Mouse (Mus musculus) layer of hippocampus, adult 11-12 months (tissue): ENCODE measurements at regions not wholly inside any gene's neighbourhood (a gene's known extent, or its start where the extent isn't known, plus 50 kb on each side); places are given as distances from the start of the nearest gene placed in this dataset.

ENCODE experiments used
- DNase-seq: peaks from one replicate; pipeline ENCODE4 v3.0.0; 2022; ENCODE audit warnings: low spot score

DNA sequence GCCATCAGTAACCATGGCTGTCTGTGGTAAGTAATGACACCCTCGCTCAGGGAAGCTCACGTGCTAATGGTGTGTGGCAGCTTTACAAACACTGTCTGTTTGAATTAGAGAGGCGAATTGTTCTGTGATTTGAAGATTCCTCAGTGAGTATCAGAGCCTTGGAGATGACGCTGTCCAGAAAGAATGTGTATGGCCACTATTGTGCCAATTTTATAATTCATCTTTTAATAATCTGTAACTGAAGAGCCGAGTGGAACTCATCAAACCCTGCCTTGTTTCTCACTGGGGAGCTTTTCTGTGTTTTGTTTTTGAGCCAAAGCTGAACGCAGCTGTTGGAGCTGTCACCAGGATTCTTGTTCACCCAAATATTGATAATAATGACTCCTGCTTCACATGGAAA lies 171.7 kb downstream of the Dact1 start:
- DNase-seq: no peak

DNA sequence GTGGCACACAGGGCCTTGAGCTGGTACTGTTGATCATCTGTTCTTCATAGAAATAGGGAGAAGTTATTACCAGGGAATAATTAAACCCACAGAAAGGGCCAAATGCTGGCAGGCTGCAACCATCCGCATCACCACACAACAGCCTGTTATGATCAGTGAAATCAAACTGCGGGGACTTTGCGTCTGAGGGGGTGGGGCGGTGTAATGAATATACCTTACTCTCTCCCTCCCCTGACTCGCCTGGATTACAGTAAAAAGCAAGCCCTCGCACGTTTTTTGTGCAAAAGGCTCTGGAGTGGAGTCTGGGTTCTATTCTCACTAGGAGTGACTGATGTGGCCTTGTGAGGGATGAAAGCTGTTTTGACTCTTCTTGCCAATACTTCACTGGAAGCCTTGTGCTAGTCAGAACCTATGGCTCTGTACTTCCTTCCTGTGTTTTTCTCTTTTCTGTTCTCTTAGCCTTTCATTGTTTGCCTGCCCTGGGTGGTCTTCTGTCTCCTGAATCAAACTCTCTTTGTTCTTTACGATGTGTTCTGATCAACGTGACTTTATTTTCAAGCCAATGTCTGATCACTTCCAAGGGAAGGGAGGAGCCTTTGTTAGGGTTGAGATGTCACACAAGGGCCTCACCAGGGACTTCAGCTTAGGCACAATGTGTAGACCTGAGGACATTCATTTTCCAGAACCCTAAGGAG lies 172.4 kb downstream of the Dact1 start:
- DNase-seq: peak; percentile 48

DNA sequence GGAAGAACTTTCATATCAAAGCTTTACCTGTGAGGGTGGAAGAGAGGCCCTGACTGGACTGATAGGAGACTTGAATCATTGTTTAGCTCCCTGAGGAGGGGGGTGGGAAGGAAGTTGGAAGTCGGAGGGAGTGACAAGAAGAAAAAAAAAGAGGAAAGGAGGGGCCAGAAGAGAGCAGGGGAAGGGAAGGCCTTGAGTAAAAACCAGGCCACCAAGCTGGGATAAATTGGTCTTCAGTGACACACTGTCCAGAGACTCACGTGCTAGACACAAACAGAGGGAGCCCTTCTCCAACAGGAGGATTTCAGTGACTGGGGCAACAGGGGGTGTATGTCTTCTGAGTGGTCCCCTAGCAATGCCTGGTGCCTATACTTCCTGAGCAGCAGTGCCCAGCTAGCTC lies 172.9 kb downstream of the Dact1 start:
- DNase-seq: no peak

DNA sequence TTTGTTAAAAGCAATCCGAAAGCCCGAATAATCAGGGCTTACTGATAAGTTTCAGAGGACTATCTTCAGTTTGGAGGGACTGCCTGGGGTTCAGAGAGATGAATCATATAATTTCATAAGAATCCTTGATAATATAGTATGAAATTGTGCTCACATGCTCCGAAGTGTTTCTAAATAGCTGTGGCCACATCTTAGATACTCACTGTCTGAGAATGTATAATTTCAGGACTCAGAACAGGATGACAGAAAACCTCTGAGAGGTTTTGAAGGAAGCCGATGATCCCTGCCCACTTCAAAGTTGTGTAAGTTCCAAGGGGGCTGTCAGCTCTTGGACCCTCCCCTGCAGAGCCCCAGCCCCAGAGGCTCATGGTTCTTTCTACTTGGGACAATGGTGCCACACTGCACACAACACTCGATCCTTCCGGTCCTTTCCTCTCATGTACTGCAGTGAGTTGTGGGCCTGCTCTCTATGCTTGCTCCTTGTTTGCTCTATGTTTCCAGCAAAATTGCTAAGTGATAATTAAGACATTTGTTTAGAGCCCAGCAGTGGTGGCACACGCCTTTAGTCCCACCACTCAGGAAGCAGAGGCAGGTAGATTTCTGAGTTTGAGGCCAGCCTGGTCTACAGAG lies 174.0 kb downstream of the Dact1 start:
- no peak for DNase-seq

DNA sequence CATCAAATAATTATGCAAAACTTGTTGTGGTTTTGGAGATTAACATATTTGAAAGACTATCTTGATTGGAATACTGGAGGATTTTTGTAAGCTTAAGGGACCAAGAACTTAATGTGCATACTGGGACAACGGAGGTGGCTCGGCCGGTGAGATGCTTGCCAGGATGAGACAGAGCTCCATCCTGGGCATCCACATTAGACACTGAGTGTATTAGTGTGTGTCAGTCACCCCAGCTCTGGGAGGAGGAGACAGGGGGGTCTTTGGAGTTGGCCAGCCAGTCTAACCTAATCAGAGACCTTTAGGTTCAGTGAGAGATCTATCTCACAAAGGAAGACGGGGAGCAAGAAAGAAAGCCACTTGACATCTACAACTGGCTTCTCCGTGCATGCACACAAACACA lies 174.6 kb downstream of the Dact1 start:
- no peak for DNase-seq

DNA sequence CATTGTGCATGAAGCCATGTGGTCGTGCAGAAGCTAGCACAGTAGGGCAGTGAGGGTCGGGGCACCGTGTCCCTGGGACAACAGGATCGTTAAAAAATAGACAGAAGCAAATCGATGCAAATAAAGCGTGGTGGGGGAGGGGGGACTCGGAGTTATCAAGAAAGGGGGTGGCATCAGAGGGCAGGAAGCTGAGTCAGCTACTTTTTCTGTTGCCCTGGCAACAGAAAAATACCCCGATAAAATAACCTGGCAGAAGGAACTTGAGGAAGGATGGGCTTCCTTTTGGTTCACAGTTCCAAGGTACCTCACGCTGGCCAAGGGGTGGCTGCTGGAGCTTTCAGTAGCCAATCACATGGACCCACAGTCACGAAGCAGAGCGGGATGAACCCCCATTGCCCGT lies 176.4 kb downstream of the Dact1 start:
- DNase-seq: no peak

DNA sequence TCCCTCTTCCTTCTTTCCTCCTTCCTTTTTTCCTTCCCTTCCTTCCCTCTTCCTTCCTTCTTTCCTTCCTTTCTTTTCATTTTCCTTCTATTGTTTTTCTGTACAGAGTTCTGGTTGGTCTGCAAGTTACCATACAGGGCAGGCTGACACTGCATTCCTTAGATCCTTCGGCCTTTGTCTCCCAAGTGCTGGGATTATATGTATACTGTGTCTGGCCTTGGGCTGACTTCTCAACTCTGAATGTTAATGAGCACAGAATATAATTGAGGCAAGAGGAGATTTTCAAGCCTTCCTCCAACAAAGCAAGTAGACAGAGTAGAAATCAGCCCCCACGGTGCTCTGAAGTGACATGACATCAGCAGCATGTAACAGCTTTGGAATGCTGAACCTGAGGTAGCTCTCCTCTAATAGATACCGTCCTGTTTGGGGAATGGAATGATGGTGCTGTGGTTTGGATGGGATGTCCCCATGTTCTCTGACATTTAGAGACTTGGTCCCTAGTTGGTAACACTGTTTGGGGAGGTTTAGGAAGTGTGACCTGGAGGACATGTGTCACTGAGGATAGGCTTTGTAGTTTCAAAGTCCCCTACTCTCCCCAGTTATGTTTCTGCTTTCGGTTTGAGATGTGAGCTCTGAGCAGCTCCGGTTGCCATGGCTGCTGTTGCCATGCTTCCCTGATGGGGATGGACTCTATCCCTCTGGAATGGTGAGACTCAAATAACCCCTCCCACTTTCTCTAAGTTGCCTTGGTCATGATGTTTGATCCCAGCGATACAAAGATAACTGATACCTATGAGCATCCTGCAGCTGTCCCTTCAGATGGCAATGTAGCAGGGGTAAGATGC lies 178.1 kb downstream of the Dact1 start:
- DNase-seq: peak; percentile 23

DNA sequence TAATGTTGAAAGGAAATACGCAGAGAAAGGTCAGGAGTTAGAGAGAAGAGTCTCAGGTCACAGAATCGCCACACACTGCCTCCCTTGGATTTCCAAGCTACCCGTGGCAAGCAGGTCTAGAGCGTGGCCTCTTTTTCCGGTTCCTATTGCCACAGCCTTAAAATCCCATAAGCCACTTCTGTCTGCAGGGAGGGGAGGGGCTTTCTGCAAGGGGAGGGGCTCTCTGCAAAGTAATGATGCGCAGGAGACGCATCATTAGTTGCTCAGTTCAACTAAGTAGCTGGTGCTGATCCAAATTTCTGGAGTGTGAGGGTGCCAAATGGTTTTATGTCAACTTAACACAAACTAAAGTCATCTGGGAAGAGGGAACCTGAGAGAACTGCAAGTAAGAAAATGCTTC lies 179.6 kb downstream of the Dact1 start:
- no peak for DNase-seq

DNA sequence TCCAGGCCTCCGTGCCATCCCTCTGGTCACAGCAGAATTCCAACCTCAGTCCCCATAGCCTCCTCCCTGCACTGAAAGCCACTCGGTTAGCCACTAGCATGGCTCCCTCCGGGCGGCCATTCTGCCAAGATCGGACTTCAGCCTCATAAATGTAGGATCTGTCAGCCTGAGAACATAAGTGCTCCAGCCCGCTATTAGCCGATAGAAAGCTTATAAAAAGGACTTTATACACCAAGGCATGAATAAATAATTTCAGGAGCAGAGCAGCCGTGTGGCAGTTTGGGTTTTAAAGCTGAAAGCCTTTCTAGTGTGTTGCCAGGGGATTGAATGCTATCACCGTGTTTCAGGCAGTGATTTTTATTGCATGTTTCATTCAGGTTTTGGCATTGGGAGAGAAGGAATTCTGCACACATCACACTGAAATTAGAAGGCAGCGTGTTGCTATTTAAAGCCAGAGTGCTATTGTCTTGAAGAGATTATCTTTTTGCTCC lies 185.2 kb downstream of the Dact1 start:
- DNase-seq: no peak

DNA sequence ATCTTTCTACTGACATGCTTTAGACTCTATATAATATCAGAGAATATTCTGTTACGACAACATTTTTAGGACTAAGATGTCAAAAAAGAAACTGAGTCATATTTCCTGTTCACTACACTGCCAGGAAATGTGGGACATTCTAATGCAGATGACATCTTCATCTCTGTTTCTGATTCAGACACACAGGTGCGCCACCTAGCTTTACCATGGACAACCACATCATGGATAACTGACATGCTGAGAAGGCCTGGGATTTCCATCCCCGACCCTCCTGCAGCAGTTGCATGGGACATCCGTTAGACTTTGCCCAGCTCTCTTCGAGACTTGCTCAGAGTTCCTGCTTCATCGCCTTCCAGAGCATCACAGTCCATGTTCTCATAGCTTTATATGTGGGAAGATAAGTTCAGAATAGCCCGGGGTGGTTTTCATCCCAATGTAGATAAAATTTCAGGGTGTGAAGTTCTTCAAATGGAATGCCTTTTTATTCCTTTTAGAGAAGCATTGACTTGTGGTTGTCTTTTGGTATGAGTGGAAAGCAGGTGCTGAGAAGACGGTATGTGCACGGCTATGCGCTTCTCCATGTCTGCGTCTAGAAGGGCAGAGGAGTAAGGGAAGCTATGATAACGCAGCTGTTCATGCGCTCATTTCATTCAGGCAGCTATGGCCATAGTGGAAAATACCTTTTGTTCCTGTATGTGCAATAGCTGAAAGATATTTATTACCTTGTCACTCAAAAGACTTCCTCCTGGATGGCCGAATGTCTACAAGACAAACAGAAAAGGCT lies 188.8 kb downstream of the Dact1 start:
- no peak for DNase-seq

DNA sequence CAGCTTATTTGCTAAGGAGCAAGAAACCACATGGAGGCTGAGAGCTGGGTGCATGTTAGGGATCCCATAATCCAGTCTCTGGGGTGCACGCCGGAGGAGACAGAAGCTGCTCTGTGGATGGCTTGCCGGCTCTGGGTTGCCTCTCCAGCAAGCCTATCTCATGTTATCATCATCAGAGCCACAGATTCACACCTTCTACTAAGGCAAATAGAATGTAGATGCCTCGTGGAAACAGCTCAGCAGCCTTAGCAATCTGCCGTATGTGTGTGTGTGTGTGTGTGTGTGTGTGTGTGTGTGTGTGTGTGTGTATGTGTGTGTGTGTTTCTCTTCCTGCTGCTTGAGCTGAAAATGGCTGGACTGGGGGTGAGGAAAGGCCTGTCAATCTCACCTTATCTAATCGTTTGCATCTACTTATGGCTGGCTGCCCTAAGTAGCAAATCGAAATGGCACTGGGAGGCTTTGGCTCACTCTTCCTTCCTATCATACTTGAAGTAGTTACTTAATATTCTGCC lies 191.7 kb downstream of the Dact1 start:
- DNase-seq: no peak

DNA sequence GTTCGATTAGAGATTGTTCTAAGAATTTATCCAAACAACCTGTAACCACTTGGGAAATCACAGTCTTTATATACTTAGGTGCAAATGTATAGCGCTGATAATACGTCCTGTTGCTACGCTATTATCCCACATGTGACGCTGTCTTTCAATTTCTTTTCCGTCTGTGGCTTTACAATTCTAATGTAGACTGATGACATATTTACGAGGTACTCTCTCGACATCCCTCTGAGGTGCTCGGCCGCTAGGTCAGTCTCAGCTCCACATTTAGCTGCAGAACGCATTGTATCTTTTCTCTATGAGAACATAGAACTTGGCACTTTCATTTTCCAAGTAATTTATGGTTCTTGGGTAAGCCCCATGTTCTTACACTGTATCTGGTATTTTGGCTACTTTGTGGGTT lies 193.6 kb downstream of the Dact1 start:
- no peak for DNase-seq

DNA sequence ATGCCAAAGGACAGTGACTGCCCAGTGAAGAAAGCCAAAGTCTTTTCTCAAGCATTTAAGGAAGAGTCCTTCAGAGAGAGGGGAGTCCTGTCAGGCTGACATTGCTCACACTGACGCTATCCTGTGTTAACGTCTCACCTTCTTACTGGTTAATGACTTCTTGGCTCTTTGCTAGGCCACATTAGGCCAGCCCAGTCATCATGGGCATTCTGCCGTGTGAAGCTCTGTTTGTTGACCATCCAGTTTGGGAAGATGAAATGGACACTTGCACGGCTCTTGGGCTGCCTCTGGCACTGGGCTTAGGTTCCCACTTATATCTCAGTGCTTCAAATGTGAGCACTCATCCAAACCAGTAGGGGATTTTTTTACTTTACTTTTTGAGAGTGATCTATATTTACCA lies 196.5 kb downstream of the Dact1 start:
- no peak for DNase-seq

DNA sequence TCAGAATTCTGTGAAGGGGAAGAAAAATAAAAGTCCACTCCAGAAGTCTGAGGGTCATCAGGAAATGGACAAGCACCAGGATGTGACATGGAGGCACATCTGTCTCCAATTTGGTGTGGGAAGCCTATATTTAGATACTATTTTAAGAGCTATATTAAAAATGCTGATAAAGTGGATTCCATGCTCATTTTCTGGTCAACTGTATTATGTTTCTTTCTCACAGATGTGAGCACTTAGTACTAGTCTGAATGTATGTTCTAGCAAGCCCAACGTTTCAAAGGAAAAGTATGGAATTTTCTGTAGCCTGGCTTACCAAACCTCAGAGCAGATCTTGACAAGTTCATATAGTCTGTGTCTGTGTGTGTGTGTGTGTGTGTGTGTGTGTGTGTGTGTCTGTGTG lies 197.0 kb downstream of the Dact1 start:
- no peak for DNase-seq

DNA sequence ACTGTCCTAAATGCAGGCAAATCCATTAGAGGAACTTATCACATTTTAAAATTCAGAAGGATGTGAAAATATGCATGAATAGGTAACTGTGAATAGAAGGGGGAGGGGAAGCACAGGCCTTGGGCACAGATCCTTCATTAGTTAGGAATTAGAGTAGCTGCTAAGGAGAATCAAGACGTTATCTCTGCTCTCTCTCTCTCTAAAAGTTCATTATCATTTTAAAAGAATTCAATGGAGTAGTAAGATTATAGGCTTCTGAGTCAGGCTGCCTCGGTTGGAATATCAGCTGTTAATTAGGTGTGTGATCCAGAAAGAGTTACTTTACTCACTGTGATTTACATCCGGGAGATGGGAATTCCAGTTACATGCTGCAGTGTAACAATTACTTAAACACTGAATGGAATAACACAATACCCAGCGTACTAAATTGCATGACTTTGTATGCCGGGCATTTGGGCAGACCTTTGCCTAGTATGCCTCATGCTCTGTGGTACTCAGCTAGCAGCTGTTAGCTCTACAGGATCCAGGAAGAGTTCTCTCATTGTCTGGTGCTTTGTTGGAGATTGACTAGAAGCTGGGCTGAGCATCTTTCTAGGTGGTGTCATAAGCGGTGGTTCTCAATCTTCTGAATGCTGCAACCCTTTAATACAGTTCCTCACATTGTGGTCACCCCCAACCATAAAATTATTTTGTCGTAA lies 203.4 kb downstream of the Dact1 start:
- DNase-seq: no peak

DNA sequence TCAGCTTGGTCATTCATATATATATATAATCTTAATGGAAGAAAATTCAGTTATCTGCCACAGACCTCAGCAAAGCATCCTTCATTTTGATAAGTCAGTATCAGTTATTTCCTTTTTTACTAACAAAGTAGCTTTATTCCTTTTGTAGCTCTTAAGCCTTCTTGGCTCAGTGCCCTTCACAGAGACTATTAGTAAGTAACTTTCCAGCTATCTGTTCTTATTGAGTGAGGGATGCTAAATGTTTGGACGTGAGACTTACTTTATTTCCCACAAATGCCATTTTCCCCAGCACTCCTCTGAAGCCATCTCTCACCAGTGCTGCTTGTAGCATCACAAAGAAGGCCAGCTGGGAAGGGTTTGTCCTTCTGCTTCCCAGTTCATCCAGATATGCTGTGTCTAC lies 209.8 kb downstream of the Dact1 start:
- DNase-seq: no peak

DNA sequence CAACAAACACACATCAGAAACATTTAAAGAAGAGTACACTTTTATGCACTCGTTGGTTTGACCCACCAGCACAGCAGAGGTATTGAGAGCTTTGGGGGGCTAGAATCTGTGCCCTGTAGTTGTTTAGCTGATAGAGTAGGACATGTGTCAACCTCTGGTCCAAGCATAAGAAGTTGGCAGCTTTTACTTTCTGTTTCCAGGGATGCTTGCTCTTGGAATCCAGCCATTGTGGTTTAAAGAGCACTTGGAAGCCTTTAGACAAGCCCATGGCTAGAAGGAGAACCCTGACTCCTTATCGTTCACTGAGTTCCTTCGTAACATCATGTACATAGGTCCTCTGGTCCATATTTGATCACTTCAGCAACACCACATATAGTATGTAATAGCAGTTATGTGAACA lies 212.3 kb downstream of the Dact1 start:
- DNase-seq: no peak

DNA sequence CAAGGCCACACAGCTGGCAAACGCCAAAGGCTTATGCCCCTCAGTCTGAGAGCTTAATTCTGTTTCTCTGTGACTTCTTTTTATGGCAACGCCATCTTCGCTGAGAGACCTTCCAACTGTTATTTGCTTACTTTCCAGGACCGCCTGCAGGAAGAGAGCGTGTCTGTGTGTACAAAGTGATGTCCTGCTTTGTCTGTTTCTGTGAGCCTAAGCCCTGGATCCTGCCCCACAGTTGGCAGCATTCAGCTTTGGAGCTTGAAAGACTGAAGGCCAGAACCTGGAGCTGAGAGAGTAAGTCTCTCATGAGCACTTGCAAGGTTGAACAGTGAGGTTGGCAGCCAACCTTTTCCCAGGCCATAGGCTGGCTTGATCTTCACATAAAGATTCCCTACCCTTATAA lies 212.8 kb downstream of the Dact1 start:
- no peak for DNase-seq

DNA sequence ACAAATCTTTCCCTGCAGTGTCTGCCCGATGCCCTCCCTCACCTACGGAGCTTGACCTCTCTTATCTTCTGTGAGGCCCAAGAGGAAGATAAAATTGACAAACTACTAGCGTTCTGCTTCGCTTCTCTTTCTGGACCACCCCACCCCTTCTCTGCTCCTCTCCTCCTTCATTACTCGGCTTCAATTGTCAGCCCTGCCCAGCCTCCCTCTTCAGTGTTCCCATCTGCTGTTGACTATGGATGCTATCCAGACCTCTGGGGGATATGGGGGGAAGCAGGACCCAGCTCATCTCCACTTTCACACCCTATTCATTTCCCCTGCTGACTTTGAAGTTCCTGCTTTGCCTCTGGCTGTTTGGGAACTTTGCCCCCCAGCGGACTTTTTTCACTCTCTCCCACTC lies 214.5 kb downstream of the Dact1 start:
- no peak for DNase-seq

DNA sequence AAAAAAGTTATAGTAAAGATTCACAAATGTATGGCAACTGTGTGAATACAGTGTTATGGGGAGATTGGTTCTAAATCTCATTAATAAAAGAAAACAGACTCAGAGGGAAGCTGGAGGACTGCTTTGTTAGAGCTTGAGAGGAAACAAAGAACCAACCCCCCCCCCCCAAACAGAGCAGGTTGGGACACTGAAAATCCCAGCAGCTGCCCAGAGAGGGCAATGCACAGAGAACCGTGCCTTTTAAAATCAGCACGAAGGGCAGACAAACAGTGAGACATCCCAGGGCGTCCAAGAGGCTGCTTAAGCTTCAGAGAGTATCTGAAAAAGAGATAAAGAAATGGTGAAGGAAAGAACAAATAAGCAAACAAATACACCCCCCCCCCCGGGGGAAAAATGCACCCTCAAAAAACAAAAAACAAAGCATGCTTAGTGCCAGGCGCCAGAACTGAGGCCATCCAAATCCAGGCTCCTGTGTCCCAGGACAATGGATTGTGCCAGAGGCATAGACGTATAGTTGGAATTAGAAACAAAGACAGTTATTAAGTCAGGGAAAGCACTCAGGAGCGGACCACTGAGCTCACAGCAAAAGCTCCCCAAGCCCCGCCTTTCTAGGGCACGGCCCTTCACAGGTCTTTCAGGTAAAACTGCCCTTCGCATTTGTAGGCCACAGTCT lies 215.7 kb downstream of the Dact1 start:
- no peak for DNase-seq

DNA sequence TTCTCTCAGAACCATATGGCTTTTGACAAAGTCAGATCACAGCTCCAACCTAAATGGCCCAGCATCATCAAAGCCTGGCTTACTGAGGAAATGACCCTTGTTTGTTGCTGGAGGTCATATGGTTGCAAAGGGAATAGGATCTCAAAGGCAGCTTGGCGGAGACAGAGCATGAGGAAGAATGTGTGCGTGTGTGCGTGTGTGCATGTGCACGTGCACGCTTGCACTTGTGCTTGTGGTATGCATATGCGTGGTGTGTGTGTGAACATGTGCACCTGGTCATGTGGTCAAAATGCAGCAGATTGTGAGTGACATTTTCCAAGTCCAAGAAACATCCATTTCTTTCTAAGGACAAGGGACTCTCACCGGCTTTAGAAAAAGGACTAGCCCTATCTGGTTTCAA lies 216.9 kb downstream of the Dact1 start:
- no peak for DNase-seq
